Mouse (Mus musculus) testis, adult 2 months (tissue): ENCODE results near the gene Fbxo6.

Source experiments
- CTCF ChIP-seq: fragments of 200-500 bp; IDR thresholded peaks from 2 replicates; pipeline ENCODE4 v1.5.1; 2012; ENCODE audit warnings: low read depth, mild to moderate bottlenecking, inconsistent platforms, low read length, moderate library complexity; ENCODE audit not compliant: control insufficient read depth, insufficient read depth, insufficient replicate concordance
- POLR2A ChIP-seq: fragments of 200-500 bp; IDR thresholded peaks from 2 replicates; pipeline ENCODE4 v1.6.1; 2012; ENCODE audit warnings: low read depth, mild to moderate bottlenecking, inconsistent platforms, low read length, moderate library complexity; ENCODE audit not compliant: control insufficient read depth

DNA sequence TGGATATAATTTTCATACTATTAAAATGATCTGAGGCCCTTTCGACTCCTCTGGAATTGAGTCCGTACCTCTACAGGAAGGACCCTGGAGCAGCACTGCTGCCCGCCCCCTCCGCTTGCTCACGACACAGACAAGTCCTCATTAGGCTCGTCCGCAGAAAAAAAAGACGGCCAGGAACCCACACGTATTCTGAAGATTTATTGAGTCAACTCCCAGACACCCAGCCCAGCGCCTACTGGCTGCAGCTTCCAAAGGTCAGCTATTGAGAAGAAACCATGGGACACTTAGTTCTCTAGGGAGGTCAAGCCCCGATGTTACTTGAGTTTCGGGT lies 12.2 kb downstream of the Fbxo6 start:
- TF ChIP-seq CTCF (no peak), POLR2A (no peak)
